13 mouse cellular contexts compared by ENCODE assay signal in the genomic region with DNA sequence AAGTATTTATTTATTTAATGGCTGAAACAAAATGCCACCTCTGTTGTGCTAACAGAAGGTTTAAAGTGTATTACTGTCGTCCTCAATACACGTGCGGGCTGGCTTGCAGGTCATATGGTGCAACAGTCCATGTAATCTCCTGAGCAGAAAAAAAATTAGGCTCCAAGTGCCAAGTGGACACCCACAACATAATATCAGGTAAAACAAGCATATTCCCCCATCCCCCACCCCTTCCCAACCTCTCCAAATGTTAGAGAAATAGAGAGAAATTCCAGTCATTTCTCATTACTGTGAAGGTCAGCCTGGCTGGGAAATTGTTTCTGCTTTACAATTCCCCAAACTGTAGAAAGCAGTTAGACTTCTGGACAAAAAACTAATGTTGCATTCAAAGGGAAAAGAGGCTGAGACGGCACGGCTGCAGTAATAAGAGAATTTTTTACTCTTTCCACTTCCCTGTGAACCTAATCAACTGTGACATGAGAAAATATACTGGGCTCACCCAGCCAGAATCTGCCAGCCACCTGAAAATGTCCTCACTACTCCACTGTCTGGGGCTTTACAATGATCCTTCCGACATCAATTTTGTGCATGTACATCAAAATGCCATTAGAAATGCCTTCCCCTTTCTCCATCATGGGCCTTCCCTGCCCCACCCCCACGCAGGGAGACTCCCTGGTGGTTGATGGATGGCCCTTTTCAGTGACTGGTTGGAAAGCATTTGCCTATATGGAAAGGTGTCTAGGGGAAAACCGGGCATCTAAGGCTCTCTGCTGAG.
DNase-seq lines count a peak whose midpoint lies in the region; ATAC-seq and TF ChIP-seq lines count a peak whose summit lies in the region.
"Had no signal": no experiment of that assay in that cellular context is flagged by ENCODE, and none has a peak within 500 bp of the region (broad histone marks: within the 10 kb centered on the region; RNA-seq: fewer than 3 reads in every experiment).

No protein-coding gene starts in this region.

- H3K27me3 ChIP-seq in kidney, embryonic 14.5 days (ENCODE audit: control insufficient read depth, insufficient read depth, low read length) = no peaks in the 10 kb centered on the region
- no peaks in the 10 kb centered on the region for H3K27me3 ChIP-seq in hindbrain, embryonic 13.5 days
- no peaks in the 10 kb centered on the region for H3K27me3 ChIP-seq in midbrain, postnatal 0 days (ENCODE audit: insufficient read depth, low read length)
- H3K27me3 ChIP-seq: heart, embryonic 15.5 days; limb, embryonic 12.5 days had no signal

- TF ChIP-seq POLR2A in brain, embryonic 14.5 days (IDR thresholded peaks at IDR 0.05; ENCODE audit: borderline replicate concordance, extremely low read depth, insufficient read depth, insufficient read length, poor library complexity, severe bottlenecking) = no peak

- TF ChIP-seq CTCF in brain, embryonic 14.5 days (IDR thresholded peaks at IDR 0.05; ENCODE audit: borderline replicate concordance, extremely low read depth, insufficient read depth, insufficient read length) = no peak
- no peak for TF ChIP-seq CTCF in midbrain, postnatal 0 days (IDR thresholded peaks at IDR 0.05)

- H3K4me3 ChIP-seq in kidney, embryonic 14.5 days (ENCODE audit: low read length) = no peak overlapping the region
- H3K4me3 ChIP-seq in hindbrain, embryonic 13.5 days = no peak overlapping the region
- no peak overlapping the region for H3K4me3 ChIP-seq in midbrain, postnatal 0 days (ENCODE audit: low read depth, low read length)
- H3K4me3 ChIP-seq: heart, embryonic 15.5 days; limb, embryonic 12.5 days had no signal

- H3K36me3 ChIP-seq in kidney, embryonic 14.5 days (ENCODE audit: control insufficient read depth, insufficient read depth, low read length) = no peaks in the 10 kb centered on the region
- no peaks in the 10 kb centered on the region for H3K36me3 ChIP-seq in hindbrain, embryonic 13.5 days
- no peaks in the 10 kb centered on the region for H3K36me3 ChIP-seq in midbrain, postnatal 0 days (ENCODE audit: insufficient read depth, low read length)
- H3K36me3 ChIP-seq: heart, embryonic 15.5 days; limb, embryonic 12.5 days had no signal

- DNase-seq in kidney, postnatal 10 days = no peak
- peak; percentile 33 for DNase-seq in brain, embryonic 14.5 days (ENCODE audit: low read depth)
- DNase-seq in midbrain, postnatal 0 days (ENCODE audit: low spot score) = peak; percentile 21
- DNase-seq in layer of hippocampus, postnatal 10 days (ENCODE audit: low spot score in 2 of 2) = no peak
- no peak for DNase-seq in frontal cortex, adult 2 months (ENCODE audit: extremely low spot score in 1 of 2, low spot score in 1 of 2)
- DNase-seq: gastrocnemius, postnatal 25 days had no signal

- H3K9me3 ChIP-seq in kidney, embryonic 14.5 days (ENCODE audit: control insufficient read depth, low read length) = no peaks in the 10 kb centered on the region
- H3K9me3 ChIP-seq in hindbrain, embryonic 13.5 days = no peaks in the 10 kb centered on the region
- H3K9me3 ChIP-seq in midbrain, postnatal 0 days (ENCODE audit: low read length) = no peaks in the 10 kb centered on the region
- H3K9me3 ChIP-seq: heart, embryonic 15.5 days; limb, embryonic 12.5 days had no signal

- WGBS in kidney, embryonic 14.5 days = 27% methylated on average over 8 of the region's 8 CpGs
- WGBS in hindbrain, embryonic 13.5 days = 31% methylated on average over 8 of the region's 8 CpGs
- WGBS in midbrain, postnatal 0 days = 37% methylated on average over 8 of the region's 8 CpGs

- H3K4me1 ChIP-seq in kidney, embryonic 14.5 days (ENCODE audit: control insufficient read depth, insufficient read depth, low read length) = 0 out of 2 replicates have a peak, but pooled peaks cover 3% of the 10 kb centered on the region
- peaks cover 8% of the 10 kb centered on the region for H3K4me1 ChIP-seq in hindbrain, embryonic 13.5 days (replicated peaks)
- H3K4me1 ChIP-seq in midbrain, postnatal 0 days (ENCODE audit: insufficient read depth, low read length) = no peaks in the 10 kb centered on the region; the same call in 1 of the 2 replicates
- H3K4me1 ChIP-seq: heart, embryonic 15.5 days had no signal

- H3K9ac ChIP-seq in kidney, embryonic 14.5 days (ENCODE audit: low read depth, low read length) = no peak overlapping the region
- H3K9ac ChIP-seq in hindbrain, embryonic 13.5 days = no peak overlapping the region
- H3K9ac ChIP-seq in midbrain, postnatal 0 days (replicated peaks; ENCODE audit: low read length, poor library complexity, severe bottlenecking) = no peak overlapping the region
- H3K9ac ChIP-seq: heart, embryonic 15.5 days; limb, embryonic 12.5 days had no signal

- H3K4me2 ChIP-seq in kidney, embryonic 14.5 days (replicated peaks; ENCODE audit: low read depth, low read length) = no peak overlapping the region
- no peak overlapping the region for H3K4me2 ChIP-seq in hindbrain, embryonic 13.5 days
- H3K4me2 ChIP-seq in midbrain, postnatal 0 days (ENCODE audit: low read depth, low read length, poor library complexity, severe bottlenecking) = no peak overlapping the region
- H3K4me2 ChIP-seq: heart, embryonic 15.5 days; limb, embryonic 12.5 days had no signal

- H3K27ac ChIP-seq in kidney, embryonic 14.5 days (ENCODE audit: low read depth, low read length) = no peak overlapping the region
- H3K27ac ChIP-seq in hindbrain, embryonic 13.5 days = peak overlapping the region; percentile 58
- 0 out of 2 replicates have a peak overlapping the region, but pooled peaks have one; percentile 12 for H3K27ac ChIP-seq in midbrain, postnatal 0 days (ENCODE audit: low read depth, low read length)
- H3K27ac ChIP-seq: heart, embryonic 15.5 days; limb, embryonic 12.5 days had no signal

- ATAC-seq in kidney, embryonic 14.5 days (ENCODE audit: low FRiP score, low TSS enrichment) = peak; percentile 46; the same call in 1 of the 2 replicates
- ATAC-seq in hindbrain, embryonic 13.5 days (ENCODE audit: low FRiP score) = peak; percentile 77
- ATAC-seq in midbrain, postnatal 0 days (ENCODE audit: low FRiP score) = no peak
- ATAC-seq in erythroblast, adult 5-6 weeks (replicated peaks; ENCODE audit: low FRiP score, poor library complexity, severe bottlenecking) = no peak
- ATAC-seq: forebrain, embryonic 16.5 days; intestine, postnatal 0 days had no signal

Comparison
In these comparisons a context has a peak if more than half of its experiments do, and no peak if none do; other contexts are left out.
1. ATAC-seq: peak in kidney, embryonic 14.5 days (single experiment) and hindbrain, embryonic 13.5 days (single experiment); none in midbrain, postnatal 0 days (single experiment) and erythroblast, adult 5-6 weeks (single experiment).
2. DNase-seq: peak in brain, embryonic 14.5 days (single experiment) and midbrain, postnatal 0 days (single experiment); none in kidney, postnatal 10 days (single experiment), layer of hippocampus, postnatal 10 days (0 of 2) and frontal cortex, adult 2 months (0 of 2).